Mouse (Mus musculus) liver, postnatal 0 days (tissue): ENCODE measurements around the gene Lat.

Source experiments
- CTCF ChIP-seq: sonication (generic); IDR thresholded peaks from 2 replicates; pipeline ENCODE4 v1.5.1; 2016; ENCODE audit warnings: antibody characterized with exemption, low read depth
- EP300 ChIP-seq: IDR thresholded peaks from 2 replicates; pipeline ENCODE4 v1.6.1; 2016; ENCODE audit warnings: antibody characterized with exemption, low read depth, mild to moderate bottlenecking

DNA sequence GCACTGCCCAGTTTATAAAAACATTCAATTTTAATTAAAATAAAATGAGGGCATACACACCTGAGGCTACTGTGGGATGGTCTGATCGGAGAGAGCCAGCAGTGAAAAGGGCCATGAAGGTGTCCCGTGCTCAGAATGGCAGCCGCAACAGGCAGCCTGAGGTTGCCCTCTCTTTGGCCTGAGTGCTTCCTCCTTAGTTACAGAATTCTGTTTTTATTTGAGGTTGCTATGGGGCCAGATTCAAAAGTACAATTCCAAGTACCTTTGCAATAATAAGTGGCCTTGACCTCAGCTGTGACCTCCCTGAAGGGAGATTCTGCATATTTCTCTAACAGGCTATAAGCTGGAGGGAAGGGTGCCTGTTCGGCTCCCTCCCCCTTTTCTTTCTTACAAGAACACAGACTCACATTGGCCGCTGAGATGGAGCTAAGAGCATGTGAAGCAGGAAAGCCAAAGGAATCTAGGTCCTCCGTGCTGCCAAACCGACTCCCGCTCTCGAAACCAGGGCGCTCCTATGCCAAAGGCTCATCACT lies 17.9 kb downstream of the Lat start:
- TF ChIP-seq CTCF (no peak), EP300 (no peak)
